Mouse (Mus musculus): Measurements from ENCODE around the gene Cryab. TPM values are rescaled to one million over a fixed set of nuclear protein-coding genes. Genes with fewer than 3 reads are reported as not detected.

Gene Cryab
- total RNA-seq (2012; rRNA removed) (not detected in 2 replicates), polyA plus RNA-seq (2012; ENCODE audit: insufficient read depth in 1 of 2, insufficient read length in 2 of 2, low read depth in 1 of 2, low replicate concordance in 2 of 2, missing spikeins in 1 of 2) (not detected)

- H3K9ac ChIP-seq (ENCODE audit: control insufficient read depth, low read depth, low read length, poor library complexity, severe bottlenecking) = no peak within 1 kb of the TSS
- no peak within 1 kb of the TSS for H3K27ac ChIP-seq (ENCODE audit: control insufficient read depth, low read depth, low read length)
- no peaks in the 10 kb centered on the region for H3K79me2 ChIP-seq (ENCODE audit: control insufficient read depth, insufficient read depth, low read length, poor library complexity)
- H3K4me1 ChIP-seq (ENCODE audit: control insufficient read depth in 1 of 2, insufficient read depth in 2 of 2, low read length in 2 of 2) = no peaks in the 10 kb centered on the region
- H3K27me3 ChIP-seq (ENCODE audit: control insufficient read depth in 1 of 2, insufficient read depth in 2 of 2, low read length in 2 of 2) = peaks cover 3 to 9% of the 10 kb centered on the region in 2 experiments
- no peak for TF ChIP-seq MXI1 (IDR thresholded peaks at IDR 0.05; ENCODE audit: low read depth, low read length)
- no peak for TF ChIP-seq POLR2A (IDR thresholded peaks at IDR 0.05; ENCODE audit: control insufficient read depth in 1 of 2, insufficient read depth in 1 of 2, low read depth in 1 of 2, low read length in 2 of 2, poor library complexity in 1 of 2)
- no peak for TF ChIP-seq POLR2AphosphoS5 (IDR thresholded peaks at IDR 0.05; ENCODE audit: borderline replicate concordance, low read depth, low read length)
- no peak for TF ChIP-seq MYC (IDR thresholded peaks at IDR 0.05; ENCODE audit: low read depth, low read length)
- no peak for TF ChIP-seq MAZ (IDR thresholded peaks at IDR 0.05; ENCODE audit: low read depth, low read length)
- TF ChIP-seq KAT2A (conservative IDR thresholded peaks at IDR 0.05; ENCODE audit: low read depth, low read length) = no peak
- TF ChIP-seq CTCF (IDR thresholded peaks at IDR 0.05 in 2 of 3, conservative IDR thresholded peaks at IDR 0.05 in 1 of 3; ENCODE audit: control insufficient read depth in 1 of 3, insufficient read depth in 1 of 3, low read depth in 2 of 3, low read length in 3 of 3, poor library complexity in 1 of 3, severe bottlenecking in 1 of 3) = no peak
- no peak for TF ChIP-seq RAD21 (IDR thresholded peaks at IDR 0.05; ENCODE audit: low read depth, low read length)
- TF ChIP-seq JUND (IDR thresholded peaks at IDR 0.05; ENCODE audit: low read depth, low read length) = no peak
- no peak for TF ChIP-seq CHD2 (IDR thresholded peaks at IDR 0.05; ENCODE audit: low read length)
- TF ChIP-seq MAFK (IDR thresholded peaks at IDR 0.05; ENCODE audit: borderline replicate concordance, low read depth, low read length) = no peak
- DNase-seq (ENCODE audit: low read depth, low spot score) = no peak
- H3K4me3 ChIP-seq (ENCODE audit: control insufficient read depth in 1 of 2, insufficient read depth in 1 of 2, low read depth in 2 of 2, low read length in 2 of 2) = no peak within 1 kb of the TSS
- H3K9me3 ChIP-seq (replicated peaks; ENCODE audit: insufficient read depth, low read length) = no peaks in the 10 kb centered on the region
- no peaks in the 10 kb centered on the region for H3K36me3 ChIP-seq (ENCODE audit: control insufficient read depth in 1 of 2, insufficient read depth in 2 of 2, low read length in 2 of 2)
Observed at GRCm38 (mm10) chr9:50751323-50751722, at the start of gene Cryab. Cryab (plus strand) TSS chr9:50751325.

- Histone ChIP-seq H3K4me3 (ENCODE audit: control insufficient read depth in 1 of 2, insufficient read depth in 1 of 2, low read depth in 2 of 2, low read length in 2 of 2) (no peak overlapping the region), H3K9me3 (replicated peaks; ENCODE audit: insufficient read depth, low read length) (no peaks in the 10 kb centered on the region), H3K27me3 (ENCODE audit: control insufficient read depth in 1 of 2, insufficient read depth in 2 of 2, low read length in 2 of 2) (peaks cover under 1 to 3% of the 10 kb centered on the region in 2 experiments; a peak in 1 of 4 replicates), H3K9ac (ENCODE audit: control insufficient read depth, low read depth, low read length, poor library complexity, severe bottlenecking) (no peak overlapping the region), H3K36me3 (ENCODE audit: control insufficient read depth in 1 of 2, insufficient read depth in 2 of 2, low read length in 2 of 2) (no peaks in the 10 kb centered on the region), H3K4me1 (ENCODE audit: control insufficient read depth in 1 of 2, insufficient read depth in 2 of 2, low read length in 2 of 2) (no peaks in the 10 kb centered on the region), H3K27ac (ENCODE audit: control insufficient read depth, low read depth, low read length) (no peak overlapping the region), H3K79me2 (ENCODE audit: control insufficient read depth, insufficient read depth, low read length, poor library complexity) (no peaks in the 10 kb centered on the region)
- DNase-seq (ENCODE audit: low read depth, low spot score) = no peak
- no peak for TF ChIP-seq MAFK (IDR thresholded peaks at IDR 0.05; ENCODE audit: borderline replicate concordance, low read depth, low read length)
- TF ChIP-seq MYB (IDR thresholded peaks at IDR 0.05; ENCODE audit: low read depth, low read length) = no peak
- no peak for TF ChIP-seq ZMIZ1 (IDR thresholded peaks at IDR 0.05; ENCODE audit: low read depth, low read length)
- TF ChIP-seq SMC3 (IDR thresholded peaks at IDR 0.05; ENCODE audit: low read depth, low read length) = no peak
- TF ChIP-seq ZNF384 (IDR thresholded peaks at IDR 0.05; ENCODE audit: low read depth, low read length) = no peak
- no peak for TF ChIP-seq ZKSCAN1 (IDR thresholded peaks at IDR 0.05; ENCODE audit: low read depth, low read length)
- TF ChIP-seq MAX (IDR thresholded peaks at IDR 0.05; ENCODE audit: low read length) = no peak
- TF ChIP-seq RAD21 (IDR thresholded peaks at IDR 0.05; ENCODE audit: low read depth, low read length) = no peak
- no peak for TF ChIP-seq TBP (IDR thresholded peaks at IDR 0.05; ENCODE audit: low read depth, low read length)
- no peak for TF ChIP-seq SIN3A (IDR thresholded peaks at IDR 0.05; ENCODE audit: low read length)
Observed at GRCm38 (mm10) chr9:50704907-50705306, 46.2 kb upstream of the Cryab start.
